Mouse (Mus musculus) hindbrain, embryonic 11.5 days (tissue): ENCODE results near the gene Zfp689. TPM values are rescaled to one million over a fixed set of nuclear protein-coding genes. Genes with fewer than 3 reads are reported as not detected.
A peak's percentile ranks its signal among the peaks of the same experiment; 100 is the strongest.
"Not testable (repeated sequence)": the region's sequence is repeated elsewhere in the genome, so short reads cannot be mapped to it uniquely, and the experiment has no call there.

Experiments
- ATAC-seq: fragments of 200-750 bp; cut with Nextera tagmentation; 2 replicates; pipeline ENCODE4 v1.8.0; 2017; ENCODE audit warnings: mild to moderate bottlenecking, moderate TSS enrichment, moderate library complexity; ENCODE audit not compliant: low FRiP score
- DNase-seq: peaks from one replicate; pipeline ENCODE4 v3.0.0-alpha.2; 2015; ENCODE audit warnings: low spot score
- H3K27ac ChIP-seq: fragments of 300-500 bp; sonication (generic); 2 replicates; pipeline ENCODE4 v1.5.1; 2014; ENCODE audit warnings: mild to moderate bottlenecking, low read depth, low read length
- H3K27me3 ChIP-seq: fragments of 300-500 bp; sonication (generic); 2 replicates; pipeline ENCODE4 v1.6.1; 2014; ENCODE audit warnings: mild to moderate bottlenecking, low read length, moderate library complexity, mixed read lengths; ENCODE audit not compliant: control insufficient read depth, insufficient read depth
- H3K36me3 ChIP-seq: fragments of 300-500 bp; sonication (generic); 2 replicates; pipeline ENCODE4 v1.6.1; 2014; ENCODE audit warnings: mild to moderate bottlenecking, low read length, moderate library complexity, mixed read lengths; ENCODE audit not compliant: control insufficient read depth, insufficient read depth
- H3K4me1 ChIP-seq: fragments of 300-500 bp; sonication (generic); replicated peaks from 2 replicates; pipeline ENCODE4 v1.6.1; 2014; ENCODE audit warnings: low read length, mixed read lengths; ENCODE audit not compliant: control insufficient read depth, insufficient read depth
- H3K4me2 ChIP-seq: fragments of 300-500 bp; sonication (generic); replicated peaks from 2 replicates; pipeline ENCODE4 v1.6.1; 2014; ENCODE audit warnings: mild to moderate bottlenecking, low read depth, low read length
- H3K4me3 ChIP-seq: fragments of 300-500 bp; sonication (generic); 2 replicates; pipeline ENCODE4 v1.5.1; 2014; ENCODE audit warnings: low read depth, low read length
- H3K9ac ChIP-seq: fragments of 300-500 bp; sonication (generic); 2 replicates; pipeline ENCODE4 v1.6.1; 2014; ENCODE audit warnings: low read depth, low read length
- H3K9me3 ChIP-seq: fragments of 300-500 bp; sonication (generic); 2 replicates; pipeline ENCODE4 v1.6.1; 2016; ENCODE audit warnings: low read length; ENCODE audit not compliant: control insufficient read depth
- WGBS: fragments of 180-500 bp; shearing (Covaris S2); extraction: QIAGEN DNeasy Blood & Tissue Kit; methylation state at CpG from one replicate; pipeline ENCODE4 v1.1.7; 2014; 5-methylcytosine and 5-hydroxymethylcytosine counted together
- polyA plus RNA-seq: library from polyadenylated mRNA; unstranded; fragments of >200 nt; fragmentation: Nextera tagmentation; extraction: Ambion mirVana; gene quantifications from 2 replicates; pipeline ENCODE4 v1.2.1, GENCODE M21; 2014

Zfp689 gene
- polyA plus RNA-seq, 1 experiment from 2014 or later, result 13.5 TPM

- DNase-seq (no peak), ATAC-seq (no peak)
- H3K36me3 ChIP-seq, result no peaks in the 10 kb centered on the region
- WGBS, result 87% methylated on average over 2 of the region's 2 CpGs
- no peak overlapping the region for H3K4me3 ChIP-seq
- no peak overlapping the region for H3K27ac ChIP-seq
- no peak overlapping the region for H3K4me2 ChIP-seq
- no peaks in the 10 kb centered on the region for H3K9me3 ChIP-seq
- H3K27me3 ChIP-seq, result peaks cover 7% of the 10 kb centered on the region
- H3K9ac ChIP-seq, result no peak overlapping the region
- 0 out of 2 replicates have a peak, but pooled peaks cover 4% of the 10 kb centered on the region for H3K4me1 ChIP-seq
Observed at GRCm38 (mm10) chr7:127425911-127426310, 23.0 kb downstream of the Zfp689 start.

GRCm38 (mm10) chr7:127425291-127425690 is 23.7 kb downstream of the Zfp689 start:
- Histone ChIP-seq H3K4me2 (no peak overlapping the region), H3K9ac (no peak overlapping the region), H3K4me3 (no peak overlapping the region), H3K9me3 (no peaks in the 10 kb centered on the region), H3K27ac (no peak overlapping the region), H3K36me3 (no peaks in the 10 kb centered on the region), H3K27me3 (peaks cover 7% of the 10 kb centered on the region), H3K4me1 (0 out of 2 replicates have a peak, but pooled peaks cover 4% of the 10 kb centered on the region)
- ATAC-seq (no peak), DNase-seq (no peak)
- WGBS, result 90% methylated on average over 3 of the region's 3 CpGs

- H3K9ac ChIP-seq, result peak overlapping the region; percentile 94
- peak overlapping the region; percentile 88 for H3K4me3 ChIP-seq
- no peaks in the 10 kb centered on the region for H3K9me3 ChIP-seq
- peaks cover 7% of the 10 kb centered on the region for H3K27me3 ChIP-seq
- WGBS, result 3% methylated on average over 15 of the region's 15 CpGs
- peak overlapping the region; percentile 96 for H3K4me2 ChIP-seq
- no peak overlapping the region for H3K27ac ChIP-seq
- H3K4me1 ChIP-seq, result 0 out of 2 replicates have a peak, but pooled peaks cover 4% of the 10 kb centered on the region
- peak; percentile 49; the same call in 1 of the 2 replicates for ATAC-seq
- DNase-seq, result no peak
- no peaks in the 10 kb centered on the region for H3K36me3 ChIP-seq
Observed at GRCm38 (mm10) chr7:127422247-127422646, 26.7 kb downstream of the Zfp689 start.

DNA sequence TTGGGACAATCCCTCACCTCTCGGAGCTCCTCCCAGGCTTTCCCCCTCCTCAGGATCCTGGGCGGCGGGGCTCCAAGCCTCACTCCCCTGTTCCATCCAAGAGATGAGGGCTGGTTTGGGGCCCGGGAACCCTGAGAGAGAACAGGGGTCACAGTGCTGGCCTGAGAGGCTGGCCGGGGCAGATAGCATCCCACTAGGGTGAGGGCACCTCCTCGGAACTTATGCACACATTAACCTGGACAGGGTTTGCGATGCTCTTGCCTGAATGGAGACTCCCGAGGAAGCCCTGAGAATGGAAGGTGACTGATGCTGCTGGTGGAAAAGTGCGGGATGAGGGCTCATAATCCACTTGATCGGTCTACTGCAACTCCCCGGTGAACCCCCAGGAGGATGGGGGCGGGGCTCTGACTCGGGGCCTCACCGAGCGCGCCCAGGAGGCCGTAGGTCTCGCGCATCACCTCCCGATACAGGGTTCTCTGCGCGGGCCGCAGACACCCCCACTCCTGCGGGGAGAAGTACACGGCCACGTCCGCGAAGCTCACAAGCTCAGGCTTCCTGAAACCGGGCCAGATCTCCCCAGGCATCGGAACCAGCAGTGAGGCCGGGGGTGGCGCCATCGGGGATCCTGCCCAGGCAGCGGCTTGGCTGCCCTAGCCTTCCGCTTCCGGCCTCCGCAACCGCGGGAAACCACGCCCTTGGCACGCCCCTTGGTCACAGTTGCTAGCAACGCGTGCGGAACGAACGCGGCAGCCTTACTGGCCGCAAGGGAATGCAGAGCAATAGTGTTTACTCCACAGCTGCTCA is 27.4 kb downstream of the Zfp689 start, which contains the start of gene Zfp688:
Gene Zfp688 (minus strand): TSS at position 681 of the 804 bp plus-strand sequence.
- Histone ChIP-seq H3K27me3 (peaks cover 7% of the 10 kb centered on the region), H3K9me3 (no peaks in the 10 kb centered on the region), H3K9ac (peak within 1 kb of the TSS; percentile 94), H3K4me3 (peak within 1 kb of the TSS; percentile 88), H3K4me1 (0 out of 2 replicates have a peak, but pooled peaks cover 4% of the 10 kb centered on the region), H3K27ac (peak within 1 kb of the TSS; percentile 62), H3K4me2 (peak within 1 kb of the TSS; percentile 96), H3K36me3 (no peaks in the 10 kb centered on the region)
- ATAC-seq (peak; percentile 95), DNase-seq (peak; percentile 96)
- under 1% methylated on average over 48 of the region's 48 CpGs for WGBS

DNA sequence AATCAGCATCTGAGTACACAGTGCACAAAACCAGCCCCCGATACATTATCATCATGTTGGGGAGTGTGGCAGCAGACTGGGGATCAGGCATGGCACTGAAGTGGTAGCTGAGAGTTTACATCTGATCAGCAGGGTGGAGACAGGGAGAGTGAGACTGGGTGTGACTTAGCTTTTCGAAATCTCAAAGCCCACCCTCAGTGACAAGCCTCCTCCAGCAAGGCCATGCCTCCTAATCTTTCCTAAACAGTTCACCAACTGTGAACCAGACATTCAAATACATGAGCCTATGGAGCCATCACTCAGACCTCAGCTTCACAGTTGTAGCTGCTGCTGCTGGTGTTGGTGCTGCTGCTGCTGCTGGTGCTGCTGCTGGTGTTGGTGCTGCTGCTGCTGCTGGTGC is 37.5 kb downstream of the Zfp689 start:
- no peaks in the 10 kb centered on the region for H3K4me1 ChIP-seq
- H3K9me3 ChIP-seq, result no peaks in the 10 kb centered on the region
- no peak overlapping the region for H3K4me2 ChIP-seq
- no peak overlapping the region for H3K4me3 ChIP-seq
- ATAC-seq (no peak), DNase-seq (no peak)
- H3K27me3 ChIP-seq, result no peaks in the 10 kb centered on the region
- WGBS, result 70% methylated on average over 2 of the region's 2 CpGs
- no peak overlapping the region for H3K27ac ChIP-seq
- no peak overlapping the region for H3K9ac ChIP-seq
- no peaks in the 10 kb centered on the region for H3K36me3 ChIP-seq

GRCm38 (mm10) chr7:127406002-127406987 is 42.7 kb downstream of the Zfp689 start, which contains the start of gene Zfp764:
Gene Zfp764 (minus strand): TSS chr7:127406822.
- WGBS, result 7% methylated on average over 40 of the region's 40 CpGs
- Histone ChIP-seq H3K9ac (peak within 1 kb of the TSS; percentile 80), H3K4me3 (peak within 1 kb of the TSS; percentile 49), H3K4me2 (peak within 1 kb of the TSS; percentile 86), H3K27ac (0 out of 2 replicates have a peak within 1 kb of the TSS, but pooled peaks have one; percentile 24)
- ATAC-seq (peak; percentile 90), DNase-seq (peak; percentile 88)
- not testable (repeated sequence) for H3K4me1 ChIP-seq, H3K9me3 ChIP-seq, H3K36me3 ChIP-seq, H3K27me3 ChIP-seq

DNA sequence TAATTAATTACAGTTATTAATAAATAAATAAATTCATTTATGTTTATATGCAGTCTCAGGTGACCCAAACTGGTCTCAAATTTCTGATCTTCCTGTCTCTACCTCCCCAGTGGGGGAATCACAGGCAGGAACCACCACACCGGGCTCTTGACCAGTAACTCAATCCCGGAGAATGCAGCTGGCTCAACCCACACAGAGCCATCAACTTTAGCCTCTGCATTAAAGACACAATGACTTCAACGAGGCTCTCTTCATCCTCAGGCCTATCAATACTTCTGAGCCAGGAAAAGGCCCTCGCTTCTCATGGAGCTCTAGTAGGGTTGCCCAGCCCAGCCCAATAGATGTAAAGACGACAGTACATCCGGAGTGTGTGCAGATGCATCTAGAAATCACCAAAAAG is 44.9 kb downstream of the Zfp689 start:
- H3K27ac ChIP-seq, H3K9ac ChIP-seq, H3K9me3 ChIP-seq, H3K36me3 ChIP-seq, H3K4me1 ChIP-seq, H3K27me3 ChIP-seq, ATAC-seq, DNase-seq, H3K4me2 ChIP-seq, H3K4me3 ChIP-seq: not testable (repeated sequence)
- 93% methylated on average over 6 of the region's 6 CpGs for WGBS

DNA sequence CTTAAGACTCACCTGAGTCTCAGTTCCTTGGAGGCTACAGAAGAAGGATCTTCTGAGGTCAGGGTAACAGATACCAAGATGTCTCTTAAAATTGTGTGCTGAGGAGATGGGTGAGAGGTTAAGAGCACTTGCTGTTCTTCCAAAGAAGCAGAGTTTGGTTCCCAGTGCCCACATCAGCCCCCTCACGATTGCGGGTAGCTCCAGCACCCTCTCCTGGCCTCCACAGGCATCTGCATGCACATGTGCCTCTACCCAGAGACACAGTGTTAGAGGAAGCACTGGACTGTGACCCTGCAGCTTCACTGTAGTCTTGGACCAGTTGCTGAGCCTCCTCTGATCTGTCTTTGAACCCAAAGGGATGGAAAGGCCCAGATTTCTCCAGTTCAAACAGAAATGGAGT is 46.0 kb downstream of the Zfp689 start:
- Histone ChIP-seq H3K27me3 (no peaks in the 10 kb centered on the region), H3K36me3 (no peaks in the 10 kb centered on the region), H3K9me3 (no peaks in the 10 kb centered on the region), H3K4me3 (no peak overlapping the region), H3K4me2 (no peak overlapping the region), H3K4me1 (no peaks in the 10 kb centered on the region), H3K27ac (no peak overlapping the region), H3K9ac (no peak overlapping the region)
- ATAC-seq, result no peak
- DNase-seq, result no peak
- WGBS, result 43% methylated on average over 2 of the region's 2 CpGs
